Comparison of ENCODE assay signal across 10 mouse cellular contexts in genomic region chr1:133254856-133255764, GRCm38 (mm10). TPM values are rescaled to one million over a fixed set of nuclear protein-coding genes. Genes with fewer than 3 reads are reported as not detected.
A peak's percentile ranks its signal among the peaks of the same experiment; 100 is the strongest.
DNase-seq lines count a peak whose midpoint lies in the region; ATAC-seq and TF ChIP-seq lines count a peak whose summit lies in the region.
"Had no signal": no experiment of that assay in that cellular context is flagged by ENCODE, and none has a peak within 500 bp of the region (broad histone marks: within the 10 kb centered on the region; RNA-seq: fewer than 3 reads in every experiment).

No protein-coding gene starts in this region.

- no peaks in the 10 kb centered on the region for H3K9me3 ChIP-seq in forebrain, embryonic 16.5 days (ENCODE audit: control insufficient read depth, low read length)
- H3K9me3 ChIP-seq in neural tube, embryonic 13.5 days, result no peaks in the 10 kb centered on the region

- peak; percentile 99 for DNase-seq in liver, adult 2 months (ENCODE audit: extremely low read depth, low read depth, low spot score)
- DNase-seq in liver, result no peak
- peak; percentile 91 for DNase-seq in kidney, adult 2 months
- no peak for DNase-seq in left cerebral cortex, adult 18-20 months (ENCODE audit: low spot score in 2 of 2)
- no peak for DNase-seq in cerebellum, postnatal 36 days
- DNase-seq: gastrocnemius, postnatal 25 days had no signal

- no peak for ATAC-seq in forebrain, embryonic 16.5 days
- peak; percentile 30 for ATAC-seq in neural tube, embryonic 13.5 days (ENCODE audit: low read depth)
- ATAC-seq in erythroblast, adult 5-6 weeks (replicated peaks; ENCODE audit: low FRiP score, poor library complexity, severe bottlenecking), result no peak

- peak overlapping the region; percentile 43 for H3K9ac ChIP-seq in liver, adult 2 months (ENCODE audit: low read depth, low read length)
- H3K9ac ChIP-seq in forebrain, embryonic 16.5 days (replicated peaks; ENCODE audit: low read depth, low read length), result no peak overlapping the region
- H3K9ac ChIP-seq in neural tube, embryonic 13.5 days, result peak overlapping the region; percentile 17; the same call in 1 of the 2 replicates

- no peaks in the 10 kb centered on the region for H3K27me3 ChIP-seq in liver, adult 2 months (ENCODE audit: control insufficient read depth, insufficient read depth, low read length)
- no peaks in the 10 kb centered on the region for H3K27me3 ChIP-seq in forebrain, embryonic 16.5 days (replicated peaks; ENCODE audit: control insufficient read depth, insufficient read depth, low read length)
- H3K27me3 ChIP-seq in kidney, adult 2 months (replicated peaks; ENCODE audit: control insufficient read depth, insufficient read depth, low read length), result no peaks in the 10 kb centered on the region
- no peaks in the 10 kb centered on the region for H3K27me3 ChIP-seq in neural tube, embryonic 13.5 days

- peaks cover 7% of the 10 kb centered on the region; the same call in 1 of the 2 replicates for H3K36me3 ChIP-seq in liver, adult 2 months (ENCODE audit: control insufficient read depth, insufficient read depth, low read length)
- 0 out of 2 replicates have a peak, but pooled peaks cover 4% of the 10 kb centered on the region for H3K36me3 ChIP-seq in forebrain, embryonic 16.5 days (ENCODE audit: control insufficient read depth, insufficient read depth)
- H3K36me3 ChIP-seq in kidney, adult 2 months (ENCODE audit: control insufficient read depth, insufficient read depth, low read length), result peaks cover 1% of the 10 kb centered on the region; the same call in 1 of the 2 replicates
- H3K36me3 ChIP-seq in neural tube, embryonic 13.5 days, result peaks cover 6% of the 10 kb centered on the region

- 0 out of 2 replicates have a peak overlapping the region, but pooled peaks have one; percentile 2 for H3K4me2 ChIP-seq in forebrain, embryonic 16.5 days (ENCODE audit: low read length)
- H3K4me2 ChIP-seq in neural tube, embryonic 13.5 days, result no peak overlapping the region

- H3K4me3 ChIP-seq in liver, adult 2 months (ENCODE audit: insufficient read depth, low read depth, low read length), result no peak overlapping the region
- H3K4me3 ChIP-seq in forebrain, embryonic 16.5 days (replicated peaks; ENCODE audit: low read length), result no peak overlapping the region
- H3K4me3 ChIP-seq in kidney, adult 2 months (ENCODE audit: insufficient read depth, low read depth, low read length), result no peak overlapping the region
- H3K4me3 ChIP-seq in neural tube, embryonic 13.5 days, result no peak overlapping the region

- TF ChIP-seq POLR2A in liver, adult 2 months (IDR thresholded peaks at IDR 0.05; ENCODE audit: extremely low read depth, insufficient read depth, low read length), result no peak
- no peak for TF ChIP-seq POLR2A in kidney, adult 2 months (IDR thresholded peaks at IDR 0.05; ENCODE audit: low read depth, low read length)

- no peak for TF ChIP-seq CTCF in liver, adult 2 months (IDR thresholded peaks at IDR 0.05; ENCODE audit: low read depth, low read length)
- no peak for TF ChIP-seq CTCF in kidney, adult 2 months (conservative IDR thresholded peaks at IDR 0.05; ENCODE audit: insufficient read depth, insufficient read length, low read depth, low read length)

- 20% methylated on average over 9 of the region's 9 CpGs for WGBS in liver, adult 2 months
- 35% methylated on average over 9 of the region's 9 CpGs for WGBS in forebrain, embryonic 16.5 days
- 22% methylated on average over 9 of the region's 9 CpGs for WGBS in kidney, adult 2 months
- WGBS in neural tube, embryonic 13.5 days, result 40% methylated on average over 9 of the region's 9 CpGs

- peaks cover 50% of the 10 kb centered on the region for H3K4me1 ChIP-seq in liver, adult 2 months (ENCODE audit: control insufficient read depth, insufficient read depth, low read length)
- H3K4me1 ChIP-seq in forebrain, embryonic 16.5 days (replicated peaks; ENCODE audit: control insufficient read depth, insufficient read depth, low read length), result peaks cover 24% of the 10 kb centered on the region
- H3K4me1 ChIP-seq in kidney, adult 2 months (ENCODE audit: control insufficient read depth, insufficient read depth, low read length), result peaks cover 67% of the 10 kb centered on the region
- H3K4me1 ChIP-seq in neural tube, embryonic 13.5 days (replicated peaks), result peaks cover 81% of the 10 kb centered on the region

- H3K79me2 ChIP-seq in liver, adult 2 months (ENCODE audit: control insufficient read depth, insufficient read depth, low read length), result peaks cover 25% of the 10 kb centered on the region; the same call in 1 of the 2 replicates

- peak overlapping the region; percentile 89 for H3K27ac ChIP-seq in liver, adult 2 months (replicated peaks; ENCODE audit: insufficient read depth, low read depth, low read length)
- no peak overlapping the region for H3K27ac ChIP-seq in forebrain, embryonic 16.5 days (ENCODE audit: low read length)
- peak overlapping the region; percentile 77 for H3K27ac ChIP-seq in kidney, adult 2 months (ENCODE audit: insufficient read depth, low read depth, low read length)
- peak overlapping the region; percentile 55 for H3K27ac ChIP-seq in neural tube, embryonic 13.5 days (replicated peaks)

RNA-seq across cellular contexts. Expression of gene Golt1a, which starts 54.5 kb away (rescaled TPM):
- 11.4 and 13.0 TPM in 2 replicates for total RNA-seq in liver, adult 2 months (2014; rRNA removed)
- 16.1 and 21.2 TPM in 2 replicates for polyA plus RNA-seq in liver, adult 2 months (2012; rRNA removed)
- polyA plus RNA-seq in forebrain, embryonic 16.5 days (2015; fragmentation: Nextera tagmentation; extraction: Ambion mirVana), result not detected in 2 replicates
- 18.1 and 18.9 TPM in 2 replicates for polyA plus RNA-seq in kidney, adult 2 months (2012; rRNA removed)
- not detected in 2 replicates for polyA plus RNA-seq in neural tube, embryonic 13.5 days (2015; fragmentation: Nextera tagmentation; extraction: Ambion mirVana)
- total RNA-seq in left cerebral cortex, adult 18-20 months (2021), result 1 to 10 TPM in 1 of 2 experiments, not detected in 1; 1.1 TPM
- not detected in 2 replicates for total RNA-seq in erythroblast, adult 5-6 weeks (2015; ENCODE audit: low replicate concordance)
- total RNA-seq in erythroblast, adult 5-6 weeks (2017; ENCODE audit: low replicate concordance), result not detected in 2 replicates
- total RNA-seq: gastrocnemius, postnatal 25 days had no signal
- polyA plus RNA-seq: cerebellum, adult 2 months had no signal

Comparison
In these comparisons a context has a peak if more than half of its experiments do, and no peak if none do; other contexts are left out.
1. DNase-seq: peak in liver, adult 2 months (single experiment) and kidney, adult 2 months (single experiment); none in liver (single experiment), left cerebral cortex, adult 18-20 months (0 of 2) and cerebellum, postnatal 36 days (0 of 2).
2. RNA of gene Golt1a, which starts 54.5 kb away (polyA plus RNA-seq): 18.1 to 18.9 TPM in kidney, adult 2 months and 16.1 to 21.2 TPM in liver, adult 2 months; not detected in forebrain, embryonic 16.5 days and not detected in neural tube, embryonic 13.5 days; every median in the first group is over 10 times any median in the second.